Mouse (Mus musculus): ENCODE results near the gene Imp4.

GRCm38 (mm10) chr1:34436374-34436773, 3.3 kb upstream of the Imp4 start:
- TF ChIP-seq CTCF (IDR thresholded peaks at IDR 0.05) (no peak), EP300 (IDR thresholded peaks at IDR 0.05) (no peak)
